Mouse (Mus musculus): ENCODE measurements at regions not wholly inside any gene's neighbourhood (a gene's known extent, or its start where the extent isn't known, plus 50 kb on each side); places are given as distances from the start of the nearest gene placed in this dataset.

DNA sequence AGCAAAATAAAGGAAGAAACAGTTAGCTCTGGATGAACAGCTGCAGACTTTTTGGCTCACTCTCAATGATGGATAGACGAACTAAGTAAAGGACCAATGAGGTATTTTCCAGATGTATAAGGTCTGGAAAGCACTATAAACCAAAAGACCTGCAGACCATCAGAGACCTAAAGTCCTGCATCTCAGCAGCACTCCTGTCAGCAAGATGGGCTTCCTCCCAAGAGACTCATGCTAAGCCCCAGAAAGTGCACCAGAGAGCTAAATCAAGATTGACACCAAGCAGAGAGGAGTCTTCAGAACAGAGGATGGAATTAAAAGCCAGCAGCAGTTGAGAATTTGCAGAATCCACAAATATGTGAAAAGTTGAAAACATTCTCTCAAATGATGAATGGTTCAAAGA is 425.2 kb upstream of the Kdm8 start:
- DNase-seq (ENCODE audit: low spot score), result no peak

- no peak for DNase-seq (ENCODE audit: low spot score)
Measured at GRCm38 (mm10) chr7:125024944-125025343, 419.5 kb upstream of the Kdm8 start.

DNA sequence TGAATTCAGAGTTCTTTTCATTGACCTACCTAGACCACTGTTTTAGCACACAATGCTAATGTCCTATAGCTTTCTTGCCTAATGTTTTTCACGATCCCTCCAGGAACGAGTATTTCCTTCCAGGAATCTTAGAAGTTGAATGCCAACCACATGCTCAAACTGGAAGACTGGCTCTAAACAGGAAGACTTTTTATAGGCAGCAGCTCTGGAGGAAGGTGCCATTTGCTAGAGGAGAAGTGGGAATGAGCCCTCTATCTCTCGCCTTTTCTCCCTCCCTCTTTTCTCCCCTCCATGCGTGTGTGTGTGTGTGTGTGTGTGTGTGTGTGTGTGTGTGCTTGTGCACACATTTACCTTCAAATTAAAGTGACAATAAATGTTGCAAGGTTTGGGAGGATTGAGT is 410.7 kb upstream of the Kdm8 start:
- DNase-seq (ENCODE audit: low spot score), result no peak

DNA sequence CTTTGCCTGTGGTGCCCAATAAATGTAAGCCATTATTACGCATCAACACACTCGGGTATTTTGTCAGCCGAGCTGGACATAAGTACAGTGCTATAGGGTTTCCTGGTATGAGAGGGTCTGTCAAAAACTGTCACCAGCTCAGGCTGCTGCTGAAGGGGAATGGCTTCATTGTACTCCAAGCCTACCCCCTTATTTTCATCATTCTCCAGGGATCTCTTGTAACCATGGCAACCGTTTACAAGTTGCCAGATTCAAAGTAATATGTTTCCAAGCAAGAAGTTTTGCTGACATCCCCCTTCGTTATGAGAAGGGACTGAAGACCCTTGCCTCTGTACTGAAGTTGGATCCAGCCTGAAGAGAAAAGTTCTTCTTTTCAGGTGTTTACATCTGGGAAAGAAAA is 410.3 kb upstream of the Kdm8 start:
- DNase-seq (ENCODE audit: low spot score), result no peak

DNA sequence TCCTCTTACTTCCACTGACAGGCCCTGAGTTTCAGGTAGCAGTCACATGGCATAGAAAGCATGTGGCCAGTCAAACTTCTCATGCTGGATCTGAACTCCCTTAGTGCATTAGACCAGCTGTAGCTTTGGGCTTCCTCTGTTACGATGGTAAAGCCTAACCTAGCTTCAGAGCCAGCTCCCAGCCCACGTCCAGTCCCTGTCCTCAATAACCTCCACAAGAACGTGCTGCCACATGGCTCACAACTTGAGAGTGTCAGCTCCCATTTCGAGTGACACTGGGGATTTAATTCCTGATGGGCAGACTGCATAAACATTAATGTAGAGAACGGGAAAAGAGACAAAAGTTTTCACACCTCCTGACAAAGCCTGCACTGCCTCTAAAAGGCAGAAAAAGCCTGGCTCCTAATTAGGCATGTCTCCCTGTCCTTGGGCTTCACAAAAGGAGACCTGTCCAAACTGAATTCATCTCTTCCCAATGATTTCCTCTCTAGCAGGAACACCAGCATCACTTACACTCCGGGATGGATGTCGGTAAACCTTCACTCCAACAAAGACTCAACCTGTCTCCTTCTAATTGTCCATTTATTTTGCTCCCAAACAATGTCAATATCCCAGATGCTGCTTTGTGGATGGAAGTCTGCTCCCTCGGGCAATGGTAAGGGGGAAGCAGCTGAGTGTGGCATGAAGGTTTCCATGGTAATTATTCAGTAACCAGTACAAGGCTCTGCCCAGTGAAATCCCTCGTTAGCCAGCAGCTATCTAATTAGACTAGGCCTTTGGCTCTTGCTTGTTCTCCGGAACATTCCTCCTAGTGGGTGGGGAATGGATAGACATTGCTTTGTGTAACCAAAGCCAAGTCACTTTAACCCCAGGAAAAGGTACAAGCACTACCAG is 408.1 kb upstream of the Kdm8 start:
- no peak for DNase-seq (ENCODE audit: low spot score)

GRCm38 (mm10) chr7:125038840-125039239 is 405.6 kb upstream of the Kdm8 start:
- DNase-seq (ENCODE audit: low spot score), result no peak

GRCm38 (mm10) chr7:125055951-125056625 is 388.4 kb upstream of the Kdm8 start:
- DNase-seq (ENCODE audit: low spot score), result no peak

DNA sequence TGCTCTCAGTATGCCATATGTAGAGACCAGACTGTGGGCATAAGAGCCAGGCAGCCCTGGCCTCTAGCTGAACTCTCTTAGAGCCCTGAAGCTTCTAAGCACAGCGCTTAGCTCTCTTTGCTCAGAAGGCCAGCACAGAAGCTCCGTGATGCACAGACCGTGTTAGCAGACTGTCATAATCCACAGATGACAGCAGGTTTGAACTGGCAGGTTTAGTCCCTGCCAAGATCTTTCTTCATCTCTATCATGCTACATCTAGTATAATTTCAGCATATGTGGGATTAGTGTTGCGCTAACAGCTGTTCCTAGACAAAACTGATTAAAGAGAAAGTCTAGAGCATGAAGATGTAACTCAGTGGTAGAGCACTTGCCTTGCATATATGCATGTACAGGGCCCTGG is 342.0 kb upstream of the Kdm8 start:
- DNase-seq (ENCODE audit: low spot score), result no peak

GRCm38 (mm10) chr7:125104011-125104410 is 340.5 kb upstream of the Kdm8 start:
- no peak for DNase-seq (ENCODE audit: low spot score)

DNA sequence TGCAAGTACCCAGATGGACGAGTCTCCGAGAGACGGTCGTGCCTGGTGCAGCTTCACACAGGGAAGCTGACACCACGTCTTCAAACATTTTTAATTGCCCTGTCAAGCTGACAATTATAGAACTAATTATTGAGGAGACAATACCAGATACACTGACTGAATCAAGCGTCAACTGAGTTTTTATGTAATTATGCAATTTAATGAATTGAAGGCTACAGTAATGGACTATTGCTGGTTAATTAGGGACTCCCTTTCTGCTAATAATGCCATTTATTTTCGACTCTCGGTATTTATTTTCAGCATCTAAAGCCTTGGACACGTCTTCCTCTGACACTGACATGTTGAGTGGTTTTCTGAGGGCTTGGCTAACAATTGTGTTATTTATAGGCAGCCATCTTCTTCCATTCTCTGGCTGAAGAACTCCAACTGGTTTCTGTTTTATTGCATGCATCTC is 331.6 kb upstream of the Kdm8 start:
- no peak for DNase-seq (ENCODE audit: low spot score)

DNA sequence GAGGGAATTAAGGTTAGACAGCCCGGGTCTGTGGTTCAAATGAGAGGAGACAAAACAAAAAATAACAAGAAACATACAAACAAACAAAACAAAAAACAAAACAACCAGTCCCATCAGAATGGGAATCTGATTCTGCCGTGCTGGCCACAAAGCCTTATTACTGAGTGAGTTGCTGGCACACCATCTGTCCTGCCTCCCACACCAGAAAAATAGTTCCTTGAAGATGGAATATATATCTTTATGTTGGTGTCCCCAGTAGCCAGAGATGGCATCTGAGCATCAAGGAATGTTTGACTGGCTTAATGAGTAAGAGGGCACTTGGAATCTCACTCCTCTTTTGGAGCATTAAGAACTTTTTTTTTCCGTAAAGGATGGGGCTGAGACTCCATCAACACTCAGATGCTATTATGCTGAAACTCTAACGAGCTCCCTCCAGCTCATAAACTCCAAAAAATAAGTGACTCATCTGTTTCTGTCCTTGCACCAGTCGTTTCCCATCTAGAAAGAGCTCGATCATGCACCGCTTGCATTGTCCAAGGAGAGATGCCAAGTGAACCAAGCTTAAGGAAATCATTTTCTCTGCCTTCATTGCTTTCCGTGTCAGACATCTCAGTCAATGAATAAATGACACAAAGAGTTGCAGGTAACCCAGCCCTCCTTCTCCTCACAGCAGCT is 329.0 kb upstream of the Kdm8 start:
- no peak for DNase-seq (ENCODE audit: low spot score)

DNA sequence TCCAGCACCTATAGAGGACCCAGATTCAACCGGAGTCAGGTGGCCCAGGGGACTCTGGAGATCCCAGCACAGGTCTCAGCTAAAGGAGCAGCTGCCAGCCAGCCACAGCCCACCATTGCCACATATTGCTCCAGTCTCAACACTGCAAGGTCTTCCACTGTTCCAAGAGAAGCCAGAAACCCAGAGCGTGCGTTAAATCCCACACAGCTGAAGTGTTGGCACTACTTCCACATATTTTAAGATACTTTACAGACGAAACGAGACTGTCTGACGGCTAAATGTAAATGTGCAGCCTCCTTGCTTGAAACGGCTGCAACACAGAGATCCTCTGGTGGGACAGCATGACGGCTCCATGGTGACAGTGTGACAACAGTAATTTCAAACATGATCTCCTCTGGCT is 327.3 kb upstream of the Kdm8 start:
- DNase-seq (ENCODE audit: low spot score), result no peak

- DNase-seq (ENCODE audit: low spot score), result no peak
Measured at GRCm38 (mm10) chr7:125129187-125129586, 315.3 kb upstream of the Kdm8 start.

- DNase-seq (ENCODE audit: low spot score), result no peak
Measured at GRCm38 (mm10) chr7:125131968-125132367, 312.5 kb upstream of the Kdm8 start.

- no peak for DNase-seq (ENCODE audit: low spot score)
Measured at GRCm38 (mm10) chr7:125138607-125139006, 305.9 kb upstream of the Kdm8 start.

DNA sequence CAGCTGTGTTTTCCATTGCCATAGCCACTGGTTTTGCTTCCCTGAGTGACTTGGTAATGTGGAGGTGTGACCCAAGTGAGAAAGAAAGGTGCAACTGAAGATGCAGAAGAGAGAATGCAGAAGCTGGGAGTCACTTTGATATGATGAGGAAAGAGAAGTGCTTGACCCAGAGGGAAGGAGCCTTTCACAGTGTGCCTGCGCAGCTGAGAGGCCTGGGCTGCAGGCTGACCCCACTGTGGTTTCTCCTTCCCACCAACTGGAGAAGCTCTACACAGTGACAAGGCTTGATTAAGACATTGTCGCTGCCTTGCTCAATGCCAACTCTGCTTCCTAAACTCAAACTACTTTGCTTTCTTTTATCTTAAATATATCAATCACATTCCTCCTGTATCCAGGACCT is 305.3 kb upstream of the Kdm8 start:
- DNase-seq (ENCODE audit: low spot score), result peak; percentile 7

DNA sequence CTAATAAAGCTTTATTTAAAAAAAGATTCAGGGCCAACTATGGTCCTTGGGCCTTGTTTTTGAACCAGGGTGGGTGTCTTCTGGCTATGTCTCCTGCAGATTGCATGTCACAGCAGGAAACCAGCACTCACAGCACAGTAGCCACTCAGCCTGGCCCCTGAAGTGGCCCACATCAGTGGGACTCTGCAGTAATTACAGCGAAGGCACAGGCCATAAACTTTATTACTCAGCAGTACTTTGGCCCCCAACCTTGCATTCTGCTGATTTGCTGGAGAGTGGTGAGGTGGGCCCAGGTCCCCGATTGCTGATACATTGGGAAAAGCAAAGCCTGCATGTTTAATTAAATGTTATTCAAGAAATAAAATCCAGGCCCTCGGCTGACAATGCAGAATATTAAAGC is 303.6 kb upstream of the Kdm8 start:
- DNase-seq (ENCODE audit: low spot score), result no peak

GRCm38 (mm10) chr7:125141864-125142263 is 302.6 kb upstream of the Kdm8 start:
- DNase-seq (ENCODE audit: low spot score), result peak; percentile 10

- no peak for DNase-seq (ENCODE audit: low spot score)
Measured at GRCm38 (mm10) chr7:125146025-125146424, 298.5 kb upstream of the Kdm8 start.

DNA sequence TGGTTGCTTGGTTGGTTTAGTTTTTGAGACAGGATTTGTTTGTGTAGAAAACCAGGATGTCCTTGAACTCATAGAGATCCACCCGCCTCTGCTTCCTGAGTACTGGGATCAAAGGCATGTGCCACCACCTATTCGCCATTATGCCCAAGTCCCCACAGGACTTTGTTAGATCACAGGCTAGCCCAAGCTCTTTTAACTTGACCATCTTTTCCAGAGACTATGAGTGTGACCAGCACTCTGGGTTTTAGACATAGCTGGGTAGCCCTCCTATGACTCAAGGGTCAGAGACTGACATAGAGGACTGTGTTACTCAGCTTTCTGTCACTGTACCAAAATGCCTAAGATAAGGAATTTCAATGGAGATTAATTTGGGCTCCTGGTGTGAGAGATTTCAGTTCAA is 295.3 kb upstream of the Kdm8 start:
- DNase-seq (ENCODE audit: low spot score), result no peak

- no peak for DNase-seq (ENCODE audit: low spot score)
Measured at GRCm38 (mm10) chr7:125149740-125150139, 294.7 kb upstream of the Kdm8 start.

- DNase-seq (ENCODE audit: low spot score), result no peak
Measured at GRCm38 (mm10) chr7:125152281-125152680, 292.2 kb upstream of the Kdm8 start.

DNA sequence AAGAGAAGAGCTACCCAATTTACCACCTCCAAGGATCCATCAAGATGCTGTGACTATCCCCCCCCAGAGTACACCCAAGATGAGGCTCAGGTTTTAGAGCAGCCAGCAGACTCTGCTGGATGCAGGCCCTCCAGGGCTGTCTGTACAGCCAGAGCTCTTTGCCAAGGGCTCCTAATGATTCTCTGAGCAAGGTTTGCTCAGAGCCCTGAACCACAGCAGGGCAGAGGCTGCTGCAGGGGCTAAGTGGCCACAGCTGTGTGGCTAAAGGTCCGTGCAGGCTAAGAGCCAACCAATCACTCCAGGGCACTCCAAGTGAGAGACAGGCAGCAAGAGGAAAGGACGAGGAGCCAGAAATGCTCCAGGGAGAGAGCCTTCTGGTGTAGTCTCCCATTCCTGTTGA is 289.2 kb upstream of the Kdm8 start:
- no peak for DNase-seq (ENCODE audit: low spot score)

All from lung, postnatal 25 days (tissue).